Comparison of ENCODE assay signal across 13 mouse cellular contexts in the genomic region with DNA sequence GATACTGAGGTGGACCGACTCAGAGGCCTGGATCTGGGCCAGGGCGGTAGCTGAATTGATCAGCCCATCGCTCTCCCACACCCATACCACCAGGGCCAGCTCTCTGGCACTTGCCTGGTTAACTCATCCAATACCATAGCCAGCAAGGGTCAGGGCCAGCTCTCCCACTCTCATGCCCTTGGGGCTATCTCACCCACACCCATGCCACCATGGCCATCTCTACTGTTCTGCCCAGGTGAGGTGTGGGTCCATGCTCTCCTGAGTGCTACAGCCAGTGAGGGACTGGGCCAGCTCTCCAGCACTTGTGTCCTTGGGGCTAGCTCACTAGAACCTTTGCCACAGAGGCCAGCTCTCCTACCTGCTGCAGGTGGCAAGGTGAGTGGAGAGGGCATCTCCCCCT. TPM values are rescaled to one million over a fixed set of nuclear protein-coding genes. Genes with fewer than 3 reads are reported as not detected.
A peak's percentile ranks its signal among the peaks of the same experiment; 100 is the strongest.
DNase-seq lines count a peak whose midpoint lies in the region; ATAC-seq lines count a peak whose summit lies in the region.
"Had no signal": no experiment of that assay in that cellular context is flagged by ENCODE, and none has a peak within 500 bp of the region (broad histone marks: within the 10 kb centered on the region; RNA-seq: fewer than 3 reads in every experiment).

No protein-coding gene starts in this region.

- peak; percentile 90 for DNase-seq in heart, adult 11 months
- DNase-seq in heart, postnatal 14 days, result no peak
- no peak for DNase-seq in lung, postnatal 10 days
- no peak for DNase-seq in gastrocnemius, adult 18-20 months (ENCODE audit: low spot score)
- no peak for DNase-seq in left cerebral cortex, postnatal 14 days (ENCODE audit: low spot score in 2 of 2)
- DNase-seq: cerebellum, postnatal 10 days; gastrocnemius, adult 2 months; lung, postnatal 14 days; thymus, postnatal 25 days had no signal

- H3K4me3 ChIP-seq in lung, embryonic 15.5 days, result no peak overlapping the region
- H3K4me3 ChIP-seq in stomach, embryonic 16.5 days (replicated peaks; ENCODE audit: low read length), result no peak overlapping the region
- H3K4me3 ChIP-seq: gastrocnemius, adult 2 months; layer of hippocampus, adult 2 months had no signal

- peaks cover 24% of the 10 kb centered on the region for H3K36me3 ChIP-seq in lung, embryonic 15.5 days
- no peaks in the 10 kb centered on the region for H3K36me3 ChIP-seq in stomach, embryonic 16.5 days (ENCODE audit: control insufficient read depth, insufficient read depth, low read length)

- ATAC-seq in lung, embryonic 15.5 days (ENCODE audit: borderline replicate concordance, extremely low read depth, low FRiP score, low TSS enrichment), result peak; percentile 64; the same call in 1 of the 2 replicates
- 0 out of 2 replicates have a peak, but pooled peaks have one; percentile 26 for ATAC-seq in megakaryocyte-erythroid progenitor cell, adult 5-6 weeks (replicated peaks; ENCODE audit: low FRiP score, low TSS enrichment, poor library complexity, severe bottlenecking)
- ATAC-seq in stomach, embryonic 16.5 days (ENCODE audit: insufficient read depth, low FRiP score), result 0 out of 2 replicates have a peak, but pooled peaks have one; percentile 23

- no peak overlapping the region for H3K4me2 ChIP-seq in lung, embryonic 15.5 days
- no peak overlapping the region for H3K4me2 ChIP-seq in stomach, embryonic 16.5 days (ENCODE audit: low read depth, low read length)

- WGBS in lung, embryonic 15.5 days, result 91% methylated on average over 3 of the region's 3 CpGs
- WGBS in stomach, embryonic 16.5 days, result 93% methylated on average over 3 of the region's 3 CpGs

- H3K27me3 ChIP-seq in lung, embryonic 15.5 days, result no peaks in the 10 kb centered on the region
- no peaks in the 10 kb centered on the region for H3K27me3 ChIP-seq in stomach, embryonic 16.5 days (ENCODE audit: control insufficient read depth, insufficient read depth, low read length)

- no peak overlapping the region for H3K27ac ChIP-seq in lung, embryonic 15.5 days
- no peak overlapping the region for H3K27ac ChIP-seq in stomach, embryonic 16.5 days (ENCODE audit: low read length)
- H3K27ac ChIP-seq: gastrocnemius, adult 2 months; layer of hippocampus, adult 2 months had no signal

- no peak overlapping the region for H3K9ac ChIP-seq in lung, embryonic 15.5 days
- no peak overlapping the region for H3K9ac ChIP-seq in stomach, embryonic 16.5 days (ENCODE audit: low read length)

- no peaks in the 10 kb centered on the region for H3K9me3 ChIP-seq in lung, embryonic 15.5 days
- no peaks in the 10 kb centered on the region for H3K9me3 ChIP-seq in stomach, embryonic 16.5 days (replicated peaks; ENCODE audit: control insufficient read depth, low read length)

- no peaks in the 10 kb centered on the region for H3K4me1 ChIP-seq in lung, embryonic 15.5 days
- H3K4me1 ChIP-seq in stomach, embryonic 16.5 days (ENCODE audit: control insufficient read depth, insufficient read depth, low read length), result 0 out of 2 replicates have a peak, but pooled peaks cover 8% of the 10 kb centered on the region

- intact Hi-C loops in heart, postnatal 14 days (cut with DNase I), result no loop called here
- intact Hi-C loops in left cerebral cortex, postnatal 14 days (cut with DNase I), result no loop called here

RNA-seq across cellular contexts. Expression of a gene that starts 34.1 kb away (rescaled TPM):
- total RNA-seq in heart, postnatal 14 days (2021), result 10 to 100 TPM; 54.3 to 56.7 TPM
- 94.8 and 99.4 TPM in 2 replicates for polyA plus RNA-seq in lung, embryonic 15.5 days (2015; fragmentation: Nextera tagmentation; extraction: Ambion mirVana)
- total RNA-seq in megakaryocyte-erythroid progenitor cell, adult 5-6 weeks (2014; fragmentation: Nextera tagmentation), result 76.3 and 85.2 TPM in 2 replicates
- 36.9 and 85.3 TPM in 2 replicates for total RNA-seq in megakaryocyte-erythroid progenitor cell, adult 5-6 weeks (2017)
- 90.9 and 94.0 TPM in 2 replicates for polyA plus RNA-seq in stomach, embryonic 16.5 days (2015; fragmentation: Nextera tagmentation; extraction: Ambion mirVana)
- 10 to 100 TPM; 20.3 to 28.3 TPM for total RNA-seq in gastrocnemius, adult 18-20 months (2021)
- 100 to 1,000 TPM; 103 to 107 TPM for total RNA-seq in left cerebral cortex, postnatal 14 days (2021)
